Mouse (Mus musculus) lung, postnatal 0 days (tissue): ENCODE data around the gene Krr1.

ENCODE experiments used
- CTCF ChIP-seq: IDR thresholded peaks from 2 replicates; pipeline ENCODE4 v1.5.1; 2016; ENCODE audit warnings: antibody characterized with exemption, mild to moderate bottlenecking
- EP300 ChIP-seq: IDR thresholded peaks from 2 replicates; pipeline ENCODE4 v1.6.1; 2016; ENCODE audit warnings: antibody characterized with exemption, mild to moderate bottlenecking, control low read depth

- TF ChIP-seq CTCF, result no peak
- no peak for TF ChIP-seq EP300
These were observed 14.4 kb upstream of the Krr1 start for GRCm38 (mm10) chr10:111958046-111958421.
